Mouse (Mus musculus): ENCODE results near the gene Aff1. TPM values are rescaled to one million over a fixed set of nuclear protein-coding genes. Genes with fewer than 3 reads are reported as not detected.

Gene Aff1
- polyA plus RNA-seq, 1 experiment from 2014 or later: 5.3 TPM

DNA sequence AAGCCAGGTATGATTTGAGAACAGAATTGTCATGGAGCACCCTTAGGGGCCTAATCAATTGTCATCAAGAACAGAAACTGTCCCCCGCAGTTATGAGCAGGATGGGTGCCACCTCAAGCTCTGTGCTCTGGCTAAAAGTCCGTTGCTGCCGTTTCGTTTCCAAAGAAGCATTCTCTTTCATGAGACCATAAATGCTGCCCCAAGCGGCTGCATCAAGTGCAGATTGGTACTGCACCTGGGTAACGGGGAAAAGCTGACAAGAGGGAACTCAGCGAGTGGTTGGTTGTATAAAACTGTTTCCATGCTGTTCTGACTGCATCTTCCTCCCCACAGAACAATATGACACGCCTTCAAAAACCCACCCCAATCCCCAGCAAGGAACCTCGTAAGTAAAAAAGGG is 126.4 kb downstream of the Aff1 start:
- WGBS: 87% methylated on average over 9 of the region's 9 CpGs
- no peaks in the 10 kb centered on the region for H3K36me3 ChIP-seq
- H3K9ac ChIP-seq (replicated peaks): no peak overlapping the region
- H3K27me3 ChIP-seq: no peaks in the 10 kb centered on the region
- H3K27ac ChIP-seq (replicated peaks): no peak overlapping the region
- H3K4me1 ChIP-seq: no peaks in the 10 kb centered on the region
- no peak overlapping the region for H3K4me3 ChIP-seq
- no peak overlapping the region for H3K4me2 ChIP-seq (replicated peaks)
- no peaks in the 10 kb centered on the region for H3K9me3 ChIP-seq
- ATAC-seq (ENCODE audit: low FRiP score, low read depth): no peak

DNA sequence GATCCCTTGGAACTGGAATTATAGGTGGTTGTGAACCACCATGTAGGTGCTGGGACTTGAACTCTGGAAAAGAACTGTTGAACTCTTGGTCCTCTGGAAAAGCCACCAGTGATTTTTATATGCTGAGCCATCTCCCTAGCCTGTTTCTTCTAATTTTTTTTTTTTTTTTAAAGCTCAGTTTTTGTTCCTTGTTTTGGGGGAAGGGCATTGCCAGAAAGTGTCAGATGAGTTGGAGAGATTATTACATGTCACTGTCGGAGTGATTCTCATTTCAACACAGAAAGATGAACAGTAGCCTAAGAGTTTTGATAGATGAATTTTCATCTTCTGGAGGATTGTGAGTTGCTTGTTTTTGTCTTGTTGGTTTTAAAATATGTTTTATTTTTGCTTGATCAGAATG is 127.5 kb downstream of the Aff1 start:
- Histone ChIP-seq H3K9ac (replicated peaks) (no peak overlapping the region), H3K36me3 (no peaks in the 10 kb centered on the region), H3K9me3 (no peaks in the 10 kb centered on the region), H3K4me2 (replicated peaks) (no peak overlapping the region), H3K27me3 (no peaks in the 10 kb centered on the region), H3K4me1 (no peaks in the 10 kb centered on the region), H3K27ac (replicated peaks) (no peak overlapping the region), H3K4me3 (no peak overlapping the region)
- 95% methylated on average over 1 of the region's 1 CpGs for WGBS
- ATAC-seq (ENCODE audit: low FRiP score, low read depth): no peak

DNA sequence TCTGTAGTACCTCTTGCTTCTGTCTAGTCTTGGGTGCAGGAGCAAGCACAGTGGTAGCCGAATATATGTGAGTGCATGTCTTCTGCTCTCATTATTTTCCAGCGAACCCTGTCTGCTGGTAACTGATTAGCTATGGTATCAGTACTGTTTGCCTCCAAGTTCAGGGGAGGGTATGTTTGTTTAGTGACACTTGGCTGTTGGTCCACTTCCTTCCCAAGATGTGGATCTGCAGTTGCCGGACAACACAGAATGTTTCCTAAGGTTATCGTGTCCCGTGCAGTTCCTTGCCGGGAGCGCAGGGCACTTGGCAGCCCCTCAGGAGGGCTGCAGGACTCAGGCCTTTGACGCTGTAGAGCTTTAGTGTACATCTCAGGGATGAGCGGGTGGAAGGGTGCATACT is 128.9 kb downstream of the Aff1 start:
- no peak overlapping the region for H3K4me3 ChIP-seq
- no peak for ATAC-seq (ENCODE audit: low FRiP score, low read depth)
- 91% methylated on average over 9 of the region's 9 CpGs for WGBS
- H3K27ac ChIP-seq (replicated peaks): no peak overlapping the region
- H3K9ac ChIP-seq (replicated peaks): no peak overlapping the region
- H3K36me3 ChIP-seq: peaks cover 2% of the 10 kb centered on the region; the same call in 1 of the 2 replicates
- no peaks in the 10 kb centered on the region for H3K27me3 ChIP-seq
- H3K9me3 ChIP-seq: no peaks in the 10 kb centered on the region
- H3K4me1 ChIP-seq: no peaks in the 10 kb centered on the region
- H3K4me2 ChIP-seq (replicated peaks): no peak overlapping the region

DNA sequence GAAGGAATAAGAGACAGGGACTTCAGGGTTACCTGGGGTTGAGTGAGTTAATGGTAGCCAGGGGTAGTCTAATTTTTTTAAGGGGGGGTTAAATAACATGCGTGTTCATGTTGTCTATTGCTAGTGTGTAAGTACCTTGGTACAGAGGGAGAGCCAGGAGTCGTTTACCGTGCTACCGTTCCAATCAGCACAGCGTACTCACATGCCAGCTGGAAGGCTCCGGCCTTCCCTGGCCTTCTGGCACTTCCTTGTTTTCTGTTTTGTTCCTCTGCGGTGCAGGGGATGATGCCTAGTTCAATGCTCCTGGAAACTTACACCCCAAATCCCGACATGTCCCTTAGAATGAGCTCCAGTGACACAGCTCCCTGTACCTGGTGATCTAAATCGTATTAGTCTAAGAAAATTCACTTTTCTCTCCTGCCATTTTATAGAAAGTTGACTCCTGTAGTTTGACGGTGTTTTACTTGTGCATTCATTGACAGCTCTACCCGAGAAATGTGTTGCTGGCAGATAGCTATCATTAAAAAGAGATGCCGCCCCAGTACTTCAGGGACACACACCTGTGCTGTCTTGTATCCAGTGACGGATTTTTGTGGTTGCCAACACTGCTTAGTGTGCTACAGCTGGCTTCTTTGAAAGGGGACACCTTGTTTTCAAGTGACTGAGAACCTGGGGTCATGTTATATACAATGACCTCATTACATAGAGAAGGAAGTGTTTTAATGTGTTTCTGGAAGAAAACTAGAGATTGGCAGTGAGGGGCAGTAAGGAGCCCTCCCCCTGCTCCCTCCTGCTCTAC is 129.5 kb downstream of the Aff1 start:
- no peaks in the 10 kb centered on the region for H3K27me3 ChIP-seq

DNA sequence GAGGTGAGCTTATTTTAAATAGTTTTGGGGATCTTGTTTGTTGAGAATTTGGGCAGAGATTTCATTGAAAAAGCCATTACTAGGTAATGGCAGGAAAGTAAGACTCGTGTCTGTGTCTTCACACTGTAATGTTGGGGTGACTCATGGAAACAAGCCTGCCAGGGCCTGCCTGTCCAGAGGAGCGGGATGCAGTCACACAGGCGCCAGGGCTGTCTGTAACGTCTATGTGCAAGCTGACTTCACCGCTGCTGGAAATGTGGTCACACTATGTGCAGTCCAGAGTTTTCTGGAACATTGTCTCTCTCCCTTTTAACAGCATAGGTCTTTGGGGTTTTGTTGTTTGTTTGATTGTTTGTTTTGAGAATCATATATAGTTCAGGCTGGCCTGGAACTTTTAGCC is 130.8 kb downstream of the Aff1 start:
- H3K27ac ChIP-seq (replicated peaks): no peak overlapping the region
- H3K4me2 ChIP-seq (replicated peaks): no peak overlapping the region
- H3K27me3 ChIP-seq: no peaks in the 10 kb centered on the region
- H3K4me1 ChIP-seq: no peaks in the 10 kb centered on the region
- 94% methylated on average over 5 of the region's 5 CpGs for WGBS
- peaks cover 7% of the 10 kb centered on the region; the same call in 1 of the 2 replicates for H3K36me3 ChIP-seq
- no peak overlapping the region for H3K9ac ChIP-seq (replicated peaks)
- no peak for ATAC-seq (ENCODE audit: low FRiP score, low read depth)
- H3K4me3 ChIP-seq: no peak overlapping the region
- no peaks in the 10 kb centered on the region for H3K9me3 ChIP-seq

More for the DNA sequence above, 129.5 kb downstream of the Aff1 start:
- H3K4me1 ChIP-seq: no peaks in the 10 kb centered on the region
- ATAC-seq (ENCODE audit: low FRiP score, low read depth): no peak
- no peak overlapping the region for H3K4me2 ChIP-seq (replicated peaks)
- H3K9ac ChIP-seq (replicated peaks): no peak overlapping the region
- H3K36me3 ChIP-seq: peaks cover 7% of the 10 kb centered on the region; the same call in 1 of the 2 replicates
- no peak overlapping the region for H3K4me3 ChIP-seq
- no peak overlapping the region for H3K27ac ChIP-seq (replicated peaks)
- WGBS: 90% methylated on average over 13 of the region's 13 CpGs
- H3K9me3 ChIP-seq: no peaks in the 10 kb centered on the region

DNA sequence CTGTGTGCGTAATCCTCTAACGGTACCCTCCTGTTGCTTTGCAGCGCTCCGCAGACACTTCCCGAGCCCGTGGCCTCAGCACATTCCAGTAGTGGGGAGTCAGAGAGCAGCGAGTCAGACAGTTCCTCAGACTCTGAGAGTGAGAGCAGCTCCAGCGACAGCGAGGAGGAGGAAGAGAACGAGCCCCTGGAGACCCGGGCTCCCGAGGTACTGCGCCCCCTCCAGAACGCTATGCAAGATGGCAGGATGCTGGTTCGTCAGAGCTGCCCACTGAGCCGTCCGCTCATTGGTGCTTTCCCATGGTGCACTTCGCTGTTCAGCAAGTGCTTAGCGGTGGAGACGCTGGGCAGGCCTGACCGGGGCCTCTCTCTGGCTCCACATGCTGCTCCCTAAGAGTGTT is 136.1 kb downstream of the Aff1 start:
- Histone ChIP-seq H3K9ac (replicated peaks) (no peak overlapping the region), H3K4me2 (replicated peaks) (no peak overlapping the region), H3K36me3 (peaks cover 13% of the 10 kb centered on the region), H3K27me3 (no peaks in the 10 kb centered on the region), H3K4me3 (no peak overlapping the region), H3K27ac (replicated peaks) (no peak overlapping the region), H3K4me1 (no peaks in the 10 kb centered on the region), H3K9me3 (no peaks in the 10 kb centered on the region)
- 85% methylated on average over 21 of the region's 21 CpGs for WGBS
- ATAC-seq (ENCODE audit: low FRiP score, low read depth): no peak

DNA sequence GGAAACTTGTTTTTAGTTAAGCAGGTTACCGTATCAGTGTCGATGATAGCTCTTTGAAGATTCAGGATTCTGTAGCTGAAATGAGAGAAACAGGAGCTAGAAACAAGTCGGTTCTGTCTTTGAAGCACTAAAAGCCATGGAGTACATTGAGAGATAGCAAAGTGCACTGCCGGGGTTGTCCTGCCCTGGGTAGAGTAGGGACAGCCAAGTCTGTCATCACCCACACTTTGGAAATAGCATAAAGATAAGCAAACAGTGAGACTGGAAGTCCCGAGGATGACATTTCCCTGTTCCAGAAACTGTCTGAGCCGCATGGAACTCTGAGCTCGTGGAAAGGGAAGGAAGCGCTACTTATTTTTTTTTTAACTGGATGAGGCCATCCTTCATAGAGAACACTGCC is 136.6 kb downstream of the Aff1 start:
- Histone ChIP-seq H3K9me3 (no peaks in the 10 kb centered on the region), H3K4me3 (no peak overlapping the region), H3K4me2 (replicated peaks) (no peak overlapping the region), H3K9ac (replicated peaks) (no peak overlapping the region), H3K36me3 (peaks cover 17% of the 10 kb centered on the region), H3K27ac (replicated peaks) (no peak overlapping the region), H3K4me1 (no peaks in the 10 kb centered on the region), H3K27me3 (no peaks in the 10 kb centered on the region)
- no peak for ATAC-seq (ENCODE audit: low FRiP score, low read depth)
- WGBS: 86% methylated on average over 8 of the region's 8 CpGs

DNA sequence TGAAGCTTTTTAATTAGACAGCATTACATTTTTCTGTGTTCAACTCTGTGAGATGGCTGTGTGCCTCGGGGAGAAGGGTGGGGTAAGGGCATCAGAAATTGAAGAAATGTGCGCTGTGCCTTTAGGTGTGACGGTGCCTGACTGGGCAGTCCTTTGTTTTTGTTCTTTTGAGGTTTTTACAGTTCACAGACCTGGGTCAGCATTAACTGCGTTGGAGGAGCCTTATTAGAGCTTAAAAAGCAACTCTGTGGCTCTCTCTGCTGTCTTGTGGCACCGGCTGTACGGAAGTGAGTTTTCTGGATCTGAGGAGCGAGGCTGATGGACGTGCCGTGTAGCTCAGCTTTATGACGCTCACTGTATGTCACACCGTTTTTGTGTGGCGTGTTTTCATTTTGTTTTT is 137.0 kb downstream of the Aff1 start:
- Histone ChIP-seq H3K27me3 (no peaks in the 10 kb centered on the region), H3K4me3 (no peak overlapping the region), H3K4me2 (replicated peaks) (no peak overlapping the region), H3K9me3 (no peaks in the 10 kb centered on the region), H3K4me1 (no peaks in the 10 kb centered on the region), H3K27ac (replicated peaks) (no peak overlapping the region), H3K36me3 (peaks cover 21% of the 10 kb centered on the region), H3K9ac (replicated peaks) (no peak overlapping the region)
- WGBS: 73% methylated on average over 12 of the region's 12 CpGs
- no peak for ATAC-seq (ENCODE audit: low FRiP score, low read depth)

DNA sequence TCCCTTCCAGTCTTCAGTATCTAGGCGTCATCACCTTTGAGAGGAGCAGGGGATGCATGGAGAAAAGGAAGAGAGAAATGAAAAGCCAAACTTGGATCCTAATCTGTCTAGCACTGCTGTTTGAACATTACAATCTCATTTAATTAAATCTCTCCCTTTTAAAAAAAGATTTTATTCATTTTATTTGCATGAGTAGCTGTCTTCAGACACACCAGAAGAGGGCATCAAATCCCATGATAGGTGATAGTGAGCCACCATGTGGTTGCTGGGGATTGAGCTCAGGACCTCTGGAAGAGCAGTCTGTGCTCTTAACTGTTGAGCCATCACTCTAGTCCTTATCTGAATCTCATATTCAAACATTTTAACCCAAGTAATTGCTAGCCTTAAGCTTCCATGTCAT is 138.7 kb downstream of the Aff1 start:
- H3K9me3 ChIP-seq: no peaks in the 10 kb centered on the region
- 84% methylated on average over 1 of the region's 1 CpGs for WGBS
- ATAC-seq (ENCODE audit: low FRiP score, low read depth): no peak
- no peak overlapping the region for H3K4me3 ChIP-seq
- H3K4me1 ChIP-seq: no peaks in the 10 kb centered on the region
- no peak overlapping the region for H3K9ac ChIP-seq (replicated peaks)
- H3K4me2 ChIP-seq (replicated peaks): no peak overlapping the region
- no peak overlapping the region for H3K27ac ChIP-seq (replicated peaks)
- H3K36me3 ChIP-seq: peaks cover 26% of the 10 kb centered on the region
- H3K27me3 ChIP-seq: no peaks in the 10 kb centered on the region

DNA sequence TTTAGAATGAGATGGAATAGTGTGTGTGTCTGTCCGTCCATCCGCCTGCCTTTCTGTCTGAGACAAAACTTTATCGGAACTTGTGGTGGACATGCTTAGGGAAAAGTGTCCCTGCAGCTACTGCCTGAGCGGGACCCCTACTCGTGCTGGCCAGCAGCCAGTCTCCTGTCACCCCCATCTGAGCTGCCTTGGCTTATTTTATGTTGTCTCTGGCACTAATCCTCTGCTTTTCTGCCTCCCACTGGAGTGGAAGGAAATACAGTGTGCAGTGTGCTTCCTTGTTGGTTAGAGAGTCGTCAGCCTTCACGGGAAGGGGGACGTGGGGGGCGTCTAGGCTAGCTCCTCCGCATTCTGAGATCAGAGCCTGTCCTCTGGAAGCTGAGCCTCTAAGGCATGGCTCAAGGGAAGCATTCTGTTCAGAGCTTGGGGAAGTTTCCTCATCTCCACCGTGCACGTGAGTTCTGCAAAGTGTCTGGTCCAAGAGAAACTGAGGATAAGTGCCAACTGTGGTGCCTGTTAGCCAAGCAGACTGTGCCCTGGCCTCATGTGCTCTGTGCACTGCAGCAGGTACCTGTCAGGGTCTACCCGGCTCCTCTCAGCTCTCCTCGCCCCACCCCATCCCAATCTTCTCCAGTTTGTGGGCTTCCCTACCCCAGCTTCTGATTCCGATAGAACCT is 143.4 kb downstream of the Aff1 start:
- no peaks in the 10 kb centered on the region for H3K4me1 ChIP-seq
- no peak overlapping the region for H3K27ac ChIP-seq (replicated peaks)
- 86% methylated on average over 15 of the region's 15 CpGs for WGBS
- no peak for ATAC-seq (ENCODE audit: low FRiP score, low read depth)
- no peak overlapping the region for H3K4me2 ChIP-seq (replicated peaks)
- peaks cover 14% of the 10 kb centered on the region; the same call in 1 of the 2 replicates for H3K36me3 ChIP-seq
- H3K4me3 ChIP-seq: no peak overlapping the region
- H3K9ac ChIP-seq (replicated peaks): no peak overlapping the region
- no peaks in the 10 kb centered on the region for H3K9me3 ChIP-seq
- H3K27me3 ChIP-seq: no peaks in the 10 kb centered on the region

DNA sequence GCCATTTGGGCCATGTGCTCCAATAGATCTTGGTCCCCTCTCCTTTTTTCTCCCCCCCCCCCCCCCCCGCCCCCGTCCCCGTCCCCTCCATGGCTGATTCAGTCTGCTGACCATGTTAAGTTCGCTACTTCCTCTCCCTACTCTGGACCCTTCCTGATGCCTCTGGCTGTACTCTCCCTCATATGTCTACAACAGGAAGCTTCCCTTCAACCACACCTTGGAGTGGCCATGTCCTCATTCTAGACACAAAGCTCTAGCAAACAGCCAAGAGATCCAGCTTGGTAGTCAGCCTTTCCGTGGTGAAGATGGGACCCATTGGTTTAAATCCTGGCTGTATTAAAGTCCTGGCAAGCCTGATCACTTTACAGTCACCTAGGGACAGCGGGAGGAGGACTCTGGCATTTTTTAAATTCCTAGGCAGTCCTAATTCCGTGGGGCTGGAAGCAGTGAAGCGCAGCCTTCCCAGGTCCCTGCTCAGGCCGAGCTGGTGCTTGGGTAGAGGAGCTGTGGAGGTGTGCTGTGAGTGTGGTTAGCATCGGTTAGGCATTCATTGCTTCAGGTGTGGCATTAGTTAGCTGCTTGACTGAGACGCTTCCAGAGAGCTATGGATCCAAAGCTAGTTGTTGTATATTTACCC is 144.1 kb downstream of the Aff1 start:
- Histone ChIP-seq H3K9ac (replicated peaks) (no peak overlapping the region), H3K4me3 (no peak overlapping the region), H3K27me3 (no peaks in the 10 kb centered on the region), H3K4me2 (replicated peaks) (no peak overlapping the region), H3K4me1 (no peaks in the 10 kb centered on the region), H3K27ac (replicated peaks) (no peak overlapping the region), H3K36me3 (peaks cover 14% of the 10 kb centered on the region; the same call in 1 of the 2 replicates), H3K9me3 (no peaks in the 10 kb centered on the region)
- ATAC-seq (ENCODE audit: low FRiP score, low read depth): no peak
- WGBS: 61% methylated on average over 10 of the region's 11 CpGs

DNA sequence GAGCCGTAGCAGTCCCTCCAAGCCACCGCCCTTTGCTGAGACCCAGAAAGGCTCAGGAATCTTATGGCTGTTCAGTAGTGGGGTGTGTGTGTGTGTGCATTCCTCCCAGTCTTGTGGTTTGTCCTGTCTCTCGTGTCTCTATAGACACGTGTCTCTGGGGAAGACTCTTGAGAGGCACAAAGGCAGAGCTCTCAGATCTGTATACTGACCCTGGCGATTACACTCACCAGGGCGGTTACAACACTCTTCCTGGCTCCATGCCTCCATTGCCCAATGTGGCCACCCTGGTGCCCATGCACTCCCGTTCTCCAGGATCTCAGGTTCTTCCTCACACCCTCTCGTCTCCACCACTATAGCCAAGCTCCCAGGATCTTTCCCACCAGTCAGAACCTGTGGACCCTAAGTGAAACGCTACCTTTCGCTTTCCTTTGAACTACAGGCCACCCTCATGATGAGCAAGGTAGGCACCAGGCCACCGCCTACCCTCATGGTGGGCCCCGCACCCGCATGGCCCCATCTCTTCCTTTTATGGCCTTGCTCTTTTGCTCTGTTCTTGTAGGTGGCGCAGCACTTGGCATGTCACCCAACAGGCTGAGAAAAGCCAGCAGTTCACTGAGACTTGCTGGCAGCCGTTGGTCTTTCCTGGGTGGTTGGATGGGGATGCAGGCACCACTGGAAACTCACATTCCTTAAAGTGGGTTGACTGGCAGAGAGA is 146.5 kb downstream of the Aff1 start:
- Histone ChIP-seq H3K4me1 (no peaks in the 10 kb centered on the region), H3K9ac (replicated peaks) (no peak overlapping the region), H3K36me3 (peaks cover 12% of the 10 kb centered on the region; the same call in 1 of the 2 replicates), H3K9me3 (no peaks in the 10 kb centered on the region), H3K4me3 (no peak overlapping the region), H3K4me2 (replicated peaks) (no peak overlapping the region), H3K27ac (replicated peaks) (no peak overlapping the region), H3K27me3 (no peaks in the 10 kb centered on the region)
- WGBS: 92% methylated on average over 15 of the region's 15 CpGs
- no peak for ATAC-seq (ENCODE audit: low FRiP score, low read depth)

Measured in midbrain, embryonic 12.5 days (tissue).